ENCODE assay signal across 35 mouse cellular contexts in genomic region chr8:5299982-5300381, GRCm38 (mm10).
"Had no signal": no experiment of that assay in that cellular context is flagged by ENCODE, and none has a peak within 500 bp of the region (broad histone marks: within the 10 kb centered on the region; RNA-seq: fewer than 3 reads in every experiment).

No protein-coding gene starts in this region.

- H3K4me3 ChIP-seq: heart, embryonic 10.5 days; heart, embryonic 12.5 days; heart, embryonic 13.5 days; heart, embryonic 15.5 days; hindbrain, embryonic 10.5 days; hindbrain, embryonic 12.5 days; hindbrain, embryonic 13.5 days; hindbrain, embryonic 15.5 days; intestine, embryonic 15.5 days; kidney, embryonic 15.5 days; layer of hippocampus, adult 2 months had no signal

- DNase-seq: heart, postnatal 10 days; heart, postnatal 14 days; heart, postnatal 36 days; heart, postnatal 4 days; kidney, adult 11 months; kidney, adult 18-20 months; kidney, adult 2 months; kidney, adult 8-10 months; kidney, adult 9 months; kidney, postnatal 10 days; kidney, postnatal 14 days; kidney, postnatal 25 days; kidney, postnatal 36 days; kidney, postnatal 4 days; layer of hippocampus, adult 9-11 months; layer of hippocampus, postnatal 36 days had no signal

- H3K4me1 ChIP-seq: heart, embryonic 10.5 days; heart, embryonic 12.5 days; heart, embryonic 13.5 days; heart, embryonic 15.5 days; hindbrain, embryonic 10.5 days; hindbrain, embryonic 12.5 days; hindbrain, embryonic 13.5 days; intestine, embryonic 15.5 days; kidney, embryonic 15.5 days had no signal

- H3K9me3 ChIP-seq: heart, embryonic 10.5 days; heart, embryonic 12.5 days; heart, embryonic 13.5 days; heart, embryonic 15.5 days; hindbrain, embryonic 10.5 days; hindbrain, embryonic 12.5 days; hindbrain, embryonic 13.5 days; hindbrain, embryonic 15.5 days; intestine, embryonic 15.5 days; kidney, embryonic 15.5 days had no signal

- H3K9ac ChIP-seq: heart, embryonic 12.5 days; heart, embryonic 13.5 days; heart, embryonic 15.5 days; hindbrain, embryonic 12.5 days; hindbrain, embryonic 13.5 days; hindbrain, embryonic 14.5 days; hindbrain, embryonic 15.5 days; intestine, embryonic 15.5 days; kidney, embryonic 15.5 days had no signal

- ATAC-seq: hindbrain, embryonic 16.5 days; hindbrain, postnatal 0 days; inflammation-experienced regulatory T-cells, adult 6 months; intestine, embryonic 15.5 days; intestine, embryonic 16.5 days; intestine, postnatal 0 days had no signal

- H3K27ac ChIP-seq: heart, embryonic 10.5 days; heart, embryonic 13.5 days; heart, embryonic 15.5 days; hindbrain, embryonic 10.5 days; hindbrain, embryonic 12.5 days; hindbrain, embryonic 13.5 days; hindbrain, embryonic 14.5 days; hindbrain, embryonic 15.5 days; hindbrain, postnatal 0 days; intestine, embryonic 15.5 days; kidney, embryonic 15.5 days; kidney, postnatal 0 days; layer of hippocampus, adult 2 months had no signal

- H3K4me2 ChIP-seq: heart, embryonic 11.5 days; heart, embryonic 12.5 days; heart, embryonic 13.5 days; heart, embryonic 15.5 days; hindbrain, embryonic 12.5 days; hindbrain, embryonic 13.5 days; hindbrain, embryonic 14.5 days; hindbrain, embryonic 15.5 days; intestine, embryonic 15.5 days; kidney, embryonic 15.5 days had no signal

- H3K36me3 ChIP-seq: heart, embryonic 10.5 days; heart, embryonic 12.5 days; heart, embryonic 13.5 days; heart, embryonic 15.5 days; hindbrain, embryonic 10.5 days; hindbrain, embryonic 12.5 days; hindbrain, embryonic 13.5 days; hindbrain, embryonic 15.5 days; intestine, embryonic 15.5 days; kidney, embryonic 15.5 days had no signal

- H3K27me3 ChIP-seq: heart, embryonic 12.5 days; heart, embryonic 13.5 days; heart, embryonic 15.5 days; hindbrain, embryonic 12.5 days; hindbrain, embryonic 13.5 days; hindbrain, embryonic 15.5 days; intestine, embryonic 15.5 days; kidney, embryonic 15.5 days had no signal
